Mouse (Mus musculus) erythroblast, embryonic 14.5 days (primary cell): ENCODE data around the gene Vmn1r26. TPM values are rescaled to one million over a fixed set of nuclear protein-coding genes. Genes with fewer than 3 reads are reported as not detected.
"Not testable (repeated sequence)": the region's sequence is repeated elsewhere in the genome, so short reads cannot be mapped to it uniquely, and the experiment has no call there.

Experiments used
- H3K27me3 ChIP-seq: 2 replicates; pipeline ENCODE4 v1.6.1; 2012; ENCODE audit warnings: inconsistent platforms; ENCODE audit not compliant: control insufficient read depth
- H3K36me3 ChIP-seq: 2 replicates; pipeline ENCODE4 v1.6.1; 2012; ENCODE audit warnings: mild to moderate bottlenecking, inconsistent platforms; ENCODE audit not compliant: control insufficient read depth
- H3K4me1 ChIP-seq: 2 replicates; pipeline ENCODE4 v1.6.1; 2012; ENCODE audit warnings: inconsistent platforms; ENCODE audit not compliant: control insufficient read depth
- H3K4me3 ChIP-seq: replicated peaks from 2 replicates; pipeline ENCODE3; 2012; ENCODE audit warnings: moderate library complexity, mild to moderate bottlenecking, inconsistent platforms
- H3K9me3 ChIP-seq: 2 replicates; pipeline ENCODE4 v1.6.1; 2012; ENCODE audit warnings: low read length, inconsistent platforms, mixed read lengths; ENCODE audit not compliant: control insufficient read depth
- GATA1 ChIP-seq: IDR thresholded peaks from 2 replicates; pipeline ENCODE4 v1.6.1; 2012; ENCODE audit warnings: low read length, inconsistent platforms, mixed read lengths
- TAL1 ChIP-seq: IDR thresholded peaks from 3 replicates; pipeline ENCODE4 v1.6.1; 2012; ENCODE audit warnings: low read length, inconsistent platforms, mixed read lengths
- polyA plus RNA-seq: library from polyadenylated mRNA; stranded (reverse); fragments of >175 nt; gene quantifications from 2 replicates; pipeline ENCODE4 v1.2.3, GENCODE M21; 2012

Gene Vmn1r26
- not detected in 2 replicates for polyA plus RNA-seq

DNA sequence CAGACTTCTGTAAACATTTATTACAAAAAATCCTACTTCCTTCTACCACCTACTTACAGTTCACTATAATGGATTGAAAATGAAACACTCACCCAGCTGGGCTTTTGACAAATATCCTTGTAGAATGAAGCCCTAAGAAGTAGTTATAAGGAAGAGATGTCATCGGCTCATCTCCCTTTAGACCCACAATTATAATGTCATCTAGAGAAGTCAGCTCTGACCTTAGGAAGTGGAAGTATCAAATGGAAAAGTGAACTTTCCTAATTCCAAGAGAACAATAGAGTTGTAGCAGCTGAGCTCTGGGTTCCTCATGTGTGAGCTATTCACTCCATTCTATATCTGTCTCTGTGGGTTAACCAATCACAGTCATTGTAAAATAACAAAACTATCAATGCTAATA, at the start of gene Vmn1r26:
Gene Vmn1r26, minus strand, starts transcription at position 101 of the 400 bp plus-strand sequence.
- no peaks in the 10 kb centered on the region for H3K4me1 ChIP-seq
- H3K36me3 ChIP-seq, result no peaks in the 10 kb centered on the region
- no peaks in the 10 kb centered on the region for H3K27me3 ChIP-seq
- no peak within 1 kb of the TSS for H3K4me3 ChIP-seq
- H3K9me3 ChIP-seq, result no peaks in the 10 kb centered on the region; the same call in 1 of the 2 replicates
- TF ChIP-seq GATA1, result no peak

DNA sequence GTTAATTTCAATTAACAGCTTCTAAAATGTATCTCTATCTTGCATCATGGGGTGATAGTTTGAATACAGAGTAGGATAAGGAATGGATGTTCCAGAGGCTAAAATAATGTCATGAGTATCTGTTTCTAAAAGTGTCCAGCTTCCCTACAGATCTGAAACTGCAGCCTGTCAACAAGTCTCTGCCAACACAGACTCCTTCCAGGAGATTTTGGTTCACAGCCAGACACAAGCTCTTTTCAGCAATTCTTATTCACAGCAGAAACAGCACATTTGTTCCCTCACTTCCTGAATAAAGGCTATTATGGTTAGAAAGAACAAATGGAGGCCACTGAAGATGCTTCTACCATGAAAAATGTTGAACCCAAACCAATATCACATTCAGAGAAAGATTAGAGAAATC, 29.1 kb upstream of the Vmn1r26 start:
- Histone ChIP-seq H3K36me3 (no peaks in the 10 kb centered on the region), H3K4me1 (no peaks in the 10 kb centered on the region), H3K4me3 (no peak overlapping the region), H3K27me3 (no peaks in the 10 kb centered on the region), H3K9me3 (no peaks in the 10 kb centered on the region)
- TF ChIP-seq TAL1 (no peak), GATA1 (no peak)

DNA sequence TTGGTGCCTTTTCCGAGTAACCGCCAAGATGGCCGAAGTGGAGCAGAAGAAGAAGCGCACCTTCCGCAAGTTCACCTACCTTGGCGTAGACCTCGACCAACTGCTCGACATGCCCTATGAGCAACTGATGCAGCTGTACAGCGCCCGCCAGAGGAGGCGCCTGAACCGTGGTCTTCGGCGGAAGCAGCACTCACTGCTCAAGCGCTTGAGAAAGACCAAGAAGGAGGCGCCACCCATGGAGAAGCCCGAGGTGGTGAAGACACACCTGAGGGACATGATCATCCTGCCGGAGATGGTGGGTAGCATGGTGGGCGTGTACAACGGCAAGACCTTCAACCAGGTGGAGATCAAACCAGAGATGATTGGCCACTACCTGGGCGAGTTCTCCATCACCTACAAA, 2.5 kb upstream of the Vmn1r26 start:
- H3K27me3 ChIP-seq, H3K4me3 ChIP-seq, H3K9me3 ChIP-seq, H3K4me1 ChIP-seq, H3K36me3 ChIP-seq: not testable (repeated sequence)

DNA sequence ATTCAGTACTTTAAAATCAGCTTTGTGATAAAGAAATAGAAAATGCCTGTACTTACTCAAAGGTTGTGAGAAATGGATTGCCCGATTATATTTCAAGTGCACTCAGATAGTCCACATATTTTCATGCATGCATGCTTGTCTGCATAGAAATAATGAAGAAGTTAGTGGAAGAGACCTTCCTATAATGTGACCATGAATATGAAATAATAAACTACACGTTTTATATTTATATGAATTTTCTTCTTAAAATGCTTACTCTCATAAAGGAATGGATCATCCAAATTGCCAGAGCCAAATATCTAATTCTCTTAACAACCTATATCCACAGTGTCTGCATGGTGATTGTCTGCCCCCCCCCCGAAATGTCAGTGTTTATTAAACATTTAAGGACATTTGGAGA, 34.2 kb downstream of the Vmn1r26 start, which contains the start of gene Vmn1r25:
Gene Vmn1r25, minus strand, starts transcription at position 101 of the 400 bp plus-strand sequence.
- Histone ChIP-seq H3K4me1 (no peaks in the 10 kb centered on the region), H3K27me3 (no peaks in the 10 kb centered on the region), H3K4me3 (no peak within 1 kb of the TSS), H3K36me3 (no peaks in the 10 kb centered on the region), H3K9me3 (no peaks in the 10 kb centered on the region)
- TF ChIP-seq GATA1 (no peak), TAL1 (no peak)

DNA sequence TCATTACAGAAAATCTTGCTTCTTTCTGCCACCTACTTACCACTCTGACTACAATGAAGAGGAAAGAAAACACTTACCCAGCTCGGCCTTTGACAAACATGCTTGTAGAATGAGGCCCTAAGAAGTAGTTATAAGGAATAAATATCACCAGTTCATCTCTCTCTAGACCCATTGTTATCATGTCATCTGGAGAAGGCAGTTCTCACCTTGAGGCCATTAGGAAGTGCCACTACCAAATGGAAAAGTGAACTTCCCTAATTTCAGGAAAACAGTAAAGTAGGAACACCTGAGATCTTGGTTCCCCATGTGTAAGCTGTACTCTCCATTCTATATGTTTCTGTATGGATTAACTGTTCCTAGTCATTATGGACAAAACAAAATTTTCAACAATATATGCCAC, 53.6 kb downstream of the Vmn1r26 start, which contains the start of gene Vmn1r24:
Gene Vmn1r24, minus strand, starts transcription at position 101 of the 400 bp plus-strand sequence.
- H3K9me3 ChIP-seq, H3K4me3 ChIP-seq, H3K27me3 ChIP-seq, H3K4me1 ChIP-seq, H3K36me3 ChIP-seq: not testable (repeated sequence)

Other genes with a start within 250 kb of the Vmn1r26 start
- gene Vopp1, start 190.0 kb downstream of the Vmn1r26 start, polyA plus RNA-seq, result 8.1 and 10.8 TPM in 2 replicates
- not detected in 2 replicates for gene Vmn1r21, start 164.8 kb downstream of the Vmn1r26 start, polyA plus RNA-seq
- not detected in 2 replicates for gene Vmn1r22, start 107.1 kb downstream of the Vmn1r26 start, polyA plus RNA-seq
- not detected in 2 replicates for gene Vmn1r23, start 88.3 kb downstream of the Vmn1r26 start, polyA plus RNA-seq
- gene Vmn1r24, start 53.7 kb downstream of the Vmn1r26 start, polyA plus RNA-seq, result not detected in 2 replicates
- not detected in 2 replicates for gene Vmn1r25, start 34.3 kb downstream of the Vmn1r26 start, polyA plus RNA-seq
- gene Vmn1r27, start 203.7 kb upstream of the Vmn1r26 start, polyA plus RNA-seq, result 0.01 TPM in 1 of 2 replicates, not detected in the other
- not detected in 2 replicates for gene Vmn1r28, start 246.9 kb upstream of the Vmn1r26 start, polyA plus RNA-seq